Mouse (Mus musculus) layer of hippocampus, postnatal 14 days (tissue): ENCODE measurements at regions not wholly inside any gene's neighbourhood (a gene's known extent, or its start where the extent isn't known, plus 50 kb on each side); places are given as distances from the start of the nearest gene placed in this dataset.

Experiments
- DNase-seq, 2 experiments: peaks; one replicate each; pipeline ENCODE4 v3.0.0; 2021 to 2022; ENCODE audit warnings: low spot score in 2 of 2, mixed read lengths in 1 of 2

- no peak for DNase-seq
Measured at GRCm38 (mm10) chr9:27556315-27557225, 160.0 kb downstream of the Spata19 start.

- no peak for DNase-seq
Measured at GRCm38 (mm10) chr9:27557886-27558285, 161.3 kb downstream of the Spata19 start.

- no peak for DNase-seq
Measured at GRCm38 (mm10) chr9:27558286-27558685, 161.7 kb downstream of the Spata19 start.

GRCm38 (mm10) chr9:27568372-27569053 lies 171.9 kb downstream of the Spata19 start:
- peak; percentile 45 to 57 for DNase-seq

- DNase-seq, result peak in 1 of 2 experiments; percentile 4
Measured at GRCm38 (mm10) chr9:27569054-27569387, 172.4 kb downstream of the Spata19 start.

- peak; percentile 51 to 78 for DNase-seq
Measured at GRCm38 (mm10) chr9:27617096-27617839, 173.3 kb upstream of the Opcml start.

GRCm38 (mm10) chr9:27634901-27635300 lies 155.7 kb upstream of the Opcml start:
- peak; percentile 18 to 29 for DNase-seq

GRCm38 (mm10) chr9:27640611-27641010 lies 150.0 kb upstream of the Opcml start:
- DNase-seq, result no peak

GRCm38 (mm10) chr9:27643312-27643711 lies 147.3 kb upstream of the Opcml start:
- no peak for DNase-seq

- DNase-seq, result no peak
Measured at GRCm38 (mm10) chr9:27643916-27644315, 146.7 kb upstream of the Opcml start.

- no peak for DNase-seq
Measured at GRCm38 (mm10) chr9:27645435-27645834, 145.1 kb upstream of the Opcml start.

GRCm38 (mm10) chr9:27646100-27646499 lies 144.5 kb upstream of the Opcml start:
- no peak for DNase-seq

- DNase-seq, result no peak
Measured at GRCm38 (mm10) chr9:27646956-27647355, 143.6 kb upstream of the Opcml start.

GRCm38 (mm10) chr9:27658001-27658400 lies 132.6 kb upstream of the Opcml start:
- no peak for DNase-seq

- no peak for DNase-seq
Measured at GRCm38 (mm10) chr9:27661431-27662300, 128.9 kb upstream of the Opcml start.

GRCm38 (mm10) chr9:27663230-27663629 lies 127.3 kb upstream of the Opcml start:
- DNase-seq, result no peak

- no peak for DNase-seq
Measured at GRCm38 (mm10) chr9:27665659-27666058, 124.9 kb upstream of the Opcml start.

- DNase-seq, result no peak
Measured at GRCm38 (mm10) chr9:27670032-27670740, 120.4 kb upstream of the Opcml start.

GRCm38 (mm10) chr9:27685325-27685724 lies 105.2 kb upstream of the Opcml start:
- no peak for DNase-seq

- DNase-seq, result no peak
Measured at GRCm38 (mm10) chr9:27691616-27692015, 99.0 kb upstream of the Opcml start.
